Mouse (Mus musculus) embryonic facial prominence, embryonic 14.5 days (tissue): ENCODE measurements around the gene Dnm1. TPM values are rescaled to one million over a fixed set of nuclear protein-coding genes. Genes with fewer than 3 reads are reported as not detected.
A peak's percentile ranks its signal among the peaks of the same experiment; 100 is the strongest.

Experiments
- ATAC-seq: fragments of 200-750 bp; cut with Nextera tagmentation; 2 replicates; pipeline ENCODE4 v1.8.0; 2017; ENCODE audit warnings: low read depth, moderate number of reproducible peaks, moderate TSS enrichment
- DNase-seq: peaks from one replicate; pipeline ENCODE4 v3.0.0-alpha.2; 2015; ENCODE audit warnings: low spot score
- H3K27ac ChIP-seq: fragments of 300-500 bp; sonication (generic); replicated peaks from 2 replicates; pipeline ENCODE4 v1.5.1; 2014; ENCODE audit warnings: low read depth, mild to moderate bottlenecking, low read length, moderate library complexity
- H3K27me3 ChIP-seq: fragments of 300-500 bp; sonication (generic); replicated peaks from 2 replicates; pipeline ENCODE4 v1.6.1; 2014; ENCODE audit warnings: low read length; ENCODE audit not compliant: control insufficient read depth, insufficient read depth
- H3K36me3 ChIP-seq: fragments of 300-500 bp; sonication (generic); 2 replicates; pipeline ENCODE4 v1.6.1; 2014; ENCODE audit warnings: low read length, mixed read lengths; ENCODE audit not compliant: control insufficient read depth, insufficient read depth
- H3K4me1 ChIP-seq: fragments of 300-500 bp; sonication (generic); 2 replicates; pipeline ENCODE4 v1.6.1; 2014; ENCODE audit warnings: antibody characterized with exemption, low read length; ENCODE audit not compliant: control insufficient read depth, insufficient read depth
- H3K4me2 ChIP-seq: fragments of 300-500 bp; sonication (generic); 2 replicates; pipeline ENCODE4 v1.6.1; 2014; ENCODE audit warnings: low read depth, mild to moderate bottlenecking, low read length, moderate library complexity, mixed read lengths
- H3K4me3 ChIP-seq: fragments of 300-500 bp; sonication (generic); 2 replicates; pipeline ENCODE4 v1.5.1; 2014; ENCODE audit warnings: low read depth, mild to moderate bottlenecking, low read length
- H3K9ac ChIP-seq: fragments of 300-500 bp; sonication (generic); 2 replicates; pipeline ENCODE4 v1.6.1; 2014; ENCODE audit warnings: low read depth, mild to moderate bottlenecking, low read length, moderate library complexity, mixed read lengths
- H3K9me3 ChIP-seq: fragments of 300-500 bp; sonication (generic); 2 replicates; pipeline ENCODE4 v1.6.1; 2016; ENCODE audit warnings: low read length; ENCODE audit not compliant: control insufficient read depth
- WGBS: fragments of 180-500 bp; shearing (Covaris S2); extraction: QIAGEN DNeasy Blood & Tissue Kit; methylation state at CpG from one replicate; pipeline ENCODE4 v1.1.7; 2014; 5-methylcytosine and 5-hydroxymethylcytosine counted together
- polyA plus RNA-seq: library from polyadenylated mRNA; unstranded; fragments of >200 nt; fragmentation: Nextera tagmentation; extraction: Ambion mirVana; gene quantifications from 2 replicates; pipeline ENCODE4 v1.2.1, GENCODE M21; 2014

Gene Dnm1
- polyA plus RNA-seq, 1 experiment from 2014 or later: 34.1 TPM

DNA sequence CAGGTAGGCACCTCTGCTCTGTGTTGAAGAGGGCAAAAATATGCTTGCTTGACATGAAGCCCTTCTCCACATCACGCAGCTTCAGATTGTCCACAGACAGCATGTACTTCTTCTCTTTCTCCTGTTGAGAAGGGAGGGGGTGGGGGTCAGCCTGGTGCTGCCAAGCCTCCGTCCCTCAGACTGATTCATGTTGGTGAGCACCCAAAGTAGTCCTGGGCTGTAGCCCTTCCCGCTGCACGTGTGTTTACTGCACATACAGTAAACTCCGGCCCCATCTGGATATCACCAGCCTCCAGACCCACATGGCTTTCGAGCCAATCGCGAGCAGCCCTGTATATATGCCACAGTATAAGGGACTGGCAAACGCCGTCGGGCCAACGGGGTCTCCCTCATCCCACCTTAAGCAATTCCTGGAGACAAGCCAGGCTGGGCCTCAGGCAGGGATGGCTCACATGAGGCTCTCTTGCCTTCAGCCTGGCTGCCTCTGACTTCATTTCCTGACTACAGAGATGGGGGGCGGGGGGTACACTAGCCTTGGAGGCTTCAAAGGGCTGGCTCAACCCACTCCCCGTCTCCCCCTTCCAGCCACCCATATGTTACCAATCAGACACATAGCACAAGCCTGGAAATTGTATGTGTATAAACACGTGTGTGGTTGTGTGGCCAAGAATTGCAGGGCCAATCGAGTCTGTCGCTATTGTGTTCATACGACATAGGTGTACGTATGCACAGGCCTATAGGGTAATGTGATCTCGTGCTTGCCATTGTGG is 36.1 kb downstream of the Dnm1 start:
- 29% methylated on average over 19 of the region's 20 CpGs for WGBS
- peak; percentile 95 for DNase-seq

DNA sequence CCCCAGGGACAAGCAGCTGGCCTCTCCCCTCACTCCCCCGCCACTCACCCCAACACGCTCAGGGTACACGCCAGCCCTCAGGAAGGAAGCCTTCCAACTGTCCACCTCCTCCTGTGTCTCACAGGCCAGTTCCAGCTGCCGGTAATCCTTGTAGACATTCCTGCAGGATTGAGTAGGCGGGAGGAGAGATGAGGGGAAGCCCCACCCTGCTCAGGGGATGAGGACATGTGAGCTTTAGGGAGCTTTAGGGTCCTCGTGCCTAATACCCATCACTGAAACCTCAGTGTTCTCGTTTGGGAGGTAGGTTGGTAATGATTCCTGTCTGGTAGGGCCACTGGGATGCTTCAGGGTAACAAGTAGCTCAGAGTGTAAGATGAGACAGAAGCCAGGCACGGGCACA is 37.4 kb downstream of the Dnm1 start:
- Histone ChIP-seq H3K4me1 (peaks cover 61% of the 10 kb centered on the region), H3K9ac (peak overlapping the region; percentile 37), H3K4me2 (peak overlapping the region; percentile 85), H3K27me3 (no peaks in the 10 kb centered on the region), H3K9me3 (no peaks in the 10 kb centered on the region), H3K36me3 (peaks cover 20% of the 10 kb centered on the region), H3K27ac (peak overlapping the region; percentile 100), H3K4me3 (no peak overlapping the region)
- 9% methylated on average over 8 of the region's 8 CpGs for WGBS
- DNase-seq: peak; percentile 90
- peak; percentile 0; the same call in 1 of the 2 replicates for ATAC-seq

More for the DNA sequence above, 36.1 kb downstream of the Dnm1 start:
- H3K27ac ChIP-seq: peak overlapping the region; percentile 100
- peak overlapping the region; percentile 49; the same call in 1 of the 2 replicates for H3K4me3 ChIP-seq
- no peaks in the 10 kb centered on the region for H3K9me3 ChIP-seq
- peaks cover 20% of the 10 kb centered on the region for H3K36me3 ChIP-seq
- peak overlapping the region; percentile 85 for H3K4me2 ChIP-seq
- H3K27me3 ChIP-seq: no peaks in the 10 kb centered on the region
- peak; percentile 70 for ATAC-seq
- peak overlapping the region; percentile 78 for H3K9ac ChIP-seq
- H3K4me1 ChIP-seq: peaks cover 49% of the 10 kb centered on the region

DNA sequence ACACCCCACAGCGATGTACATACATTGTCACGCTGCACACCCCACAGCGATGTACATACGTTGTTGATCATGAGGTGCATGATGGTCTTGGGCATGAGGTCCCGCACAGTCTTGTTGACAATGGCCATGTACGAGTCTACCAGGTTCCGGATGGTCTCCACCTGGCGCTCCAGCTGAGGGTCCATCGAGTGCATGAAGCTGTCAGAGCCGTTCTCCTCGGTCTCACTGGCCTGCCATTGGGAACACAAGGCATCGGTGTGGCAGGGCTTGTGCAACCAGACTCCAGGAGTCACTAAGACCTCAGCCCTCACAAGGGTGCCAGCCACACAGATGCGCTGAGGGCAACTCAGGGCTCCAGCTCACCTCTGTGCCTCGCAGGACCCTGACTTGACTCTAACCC is 38.3 kb downstream of the Dnm1 start:
- WGBS: 92% methylated on average over 14 of the region's 14 CpGs
- H3K9ac ChIP-seq: no peak overlapping the region

DNA sequence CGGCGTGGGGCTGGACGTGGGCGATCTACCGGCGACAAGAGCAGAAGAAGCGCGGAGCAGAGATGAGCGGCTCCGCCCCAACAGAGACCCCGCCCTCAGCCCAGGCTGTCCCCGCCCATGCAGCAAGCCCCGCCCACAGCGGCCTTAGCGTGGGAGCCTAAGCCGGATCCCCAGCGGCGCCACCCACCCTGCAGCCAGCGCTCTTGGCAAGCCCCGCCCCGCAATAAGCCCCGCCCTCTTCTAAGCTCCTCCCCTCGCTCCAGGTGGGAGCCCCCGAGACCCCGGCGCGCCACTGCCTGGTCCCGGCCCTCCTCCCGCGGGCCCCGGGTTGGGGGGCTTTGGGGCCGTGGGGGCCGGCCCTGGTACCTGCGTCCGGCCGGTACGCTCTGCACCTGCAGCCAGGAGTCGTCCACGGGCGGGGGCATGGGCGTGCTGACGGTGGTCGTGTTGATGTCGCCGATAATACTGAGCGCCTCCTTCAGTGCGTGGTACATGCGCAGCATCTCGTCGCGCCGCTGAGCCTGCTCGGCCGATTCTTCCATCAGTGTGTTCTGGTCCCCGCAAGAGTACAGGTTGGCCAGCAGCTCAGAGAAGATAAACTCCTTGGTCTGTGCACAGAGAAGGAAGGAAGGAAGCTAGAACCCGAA is 40.7 kb downstream of the Dnm1 start:
- 4% methylated on average over 28 of the region's 56 CpGs for WGBS

More for the DNA sequence above, 38.3 kb downstream of the Dnm1 start:
- Histone ChIP-seq H3K4me3 (no peak overlapping the region), H3K36me3 (peaks cover 19% of the 10 kb centered on the region), H3K27me3 (no peaks in the 10 kb centered on the region), H3K4me1 (peaks cover 60% of the 10 kb centered on the region), H3K4me2 (no peak overlapping the region), H3K27ac (peak overlapping the region; percentile 100), H3K9me3 (no peaks in the 10 kb centered on the region)
- ATAC-seq (no peak), DNase-seq (no peak)

DNA sequence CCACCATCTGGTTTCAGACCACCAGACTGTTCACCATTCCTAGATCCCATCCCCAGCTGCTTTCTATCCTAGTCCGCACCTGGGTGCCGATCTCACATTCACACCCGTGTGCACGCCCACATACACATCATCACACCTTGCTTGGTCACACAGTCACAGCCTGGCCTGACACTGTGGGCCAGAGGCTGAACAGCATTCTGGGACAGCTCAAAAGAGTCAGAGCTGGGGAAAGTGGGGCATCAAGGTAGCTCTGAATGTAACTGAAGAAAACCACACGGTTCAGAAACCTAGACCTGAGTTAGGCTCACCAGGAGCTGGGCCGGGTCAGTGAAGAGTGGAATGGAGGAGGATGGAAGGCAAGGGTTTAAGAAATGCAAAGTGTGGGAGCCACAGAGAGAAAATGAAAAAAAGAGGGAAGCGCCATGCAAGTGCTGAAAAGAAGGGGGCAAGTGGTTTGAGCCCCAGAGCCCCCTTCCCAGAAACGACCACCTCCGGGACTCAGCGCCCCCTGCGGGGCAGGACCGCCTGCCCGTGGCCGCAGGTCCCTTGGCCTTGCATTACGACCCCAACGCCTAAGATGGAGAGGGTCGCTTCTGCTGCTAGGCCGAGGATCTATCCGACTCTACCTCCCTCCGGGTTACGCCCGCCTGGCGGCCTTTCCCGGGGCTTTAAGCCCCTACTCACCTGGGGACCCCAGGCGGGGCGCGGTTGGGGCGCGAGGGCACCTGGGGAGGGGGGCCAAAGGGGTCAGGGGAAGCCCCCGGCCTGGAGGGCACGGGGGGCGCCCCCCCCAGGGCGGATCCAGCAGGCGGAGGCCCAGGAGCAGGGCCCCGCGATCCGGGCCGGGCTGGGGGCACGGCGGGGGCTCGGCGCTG is 41.5 kb downstream of the Dnm1 start:
- Histone ChIP-seq H3K36me3 (peaks cover 50% of the 10 kb centered on the region), H3K27ac (peak overlapping the region; percentile 40), H3K9ac (peak overlapping the region; percentile 74), H3K27me3 (no peaks in the 10 kb centered on the region), H3K9me3 (no peaks in the 10 kb centered on the region), H3K4me3 (peak overlapping the region; percentile 73), H3K4me1 (peaks cover 43% of the 10 kb centered on the region), H3K4me2 (peak overlapping the region; percentile 97)
- ATAC-seq (no peak), DNase-seq (no peak)
- WGBS: 17% methylated on average over 16 of the region's 42 CpGs

More for the DNA sequence above, 40.7 kb downstream of the Dnm1 start:
- Histone ChIP-seq H3K27ac (peak overlapping the region; percentile 60; the same call in 1 of the 2 replicates), H3K9ac (peak overlapping the region; percentile 74), H3K4me2 (peak overlapping the region; percentile 97), H3K4me1 (peaks cover 50% of the 10 kb centered on the region), H3K36me3 (peaks cover 42% of the 10 kb centered on the region), H3K27me3 (no peaks in the 10 kb centered on the region), H3K9me3 (no peaks in the 10 kb centered on the region), H3K4me3 (peak overlapping the region; percentile 73)
- peak; percentile 94 for DNase-seq
- peak; percentile 64 for ATAC-seq

DNA sequence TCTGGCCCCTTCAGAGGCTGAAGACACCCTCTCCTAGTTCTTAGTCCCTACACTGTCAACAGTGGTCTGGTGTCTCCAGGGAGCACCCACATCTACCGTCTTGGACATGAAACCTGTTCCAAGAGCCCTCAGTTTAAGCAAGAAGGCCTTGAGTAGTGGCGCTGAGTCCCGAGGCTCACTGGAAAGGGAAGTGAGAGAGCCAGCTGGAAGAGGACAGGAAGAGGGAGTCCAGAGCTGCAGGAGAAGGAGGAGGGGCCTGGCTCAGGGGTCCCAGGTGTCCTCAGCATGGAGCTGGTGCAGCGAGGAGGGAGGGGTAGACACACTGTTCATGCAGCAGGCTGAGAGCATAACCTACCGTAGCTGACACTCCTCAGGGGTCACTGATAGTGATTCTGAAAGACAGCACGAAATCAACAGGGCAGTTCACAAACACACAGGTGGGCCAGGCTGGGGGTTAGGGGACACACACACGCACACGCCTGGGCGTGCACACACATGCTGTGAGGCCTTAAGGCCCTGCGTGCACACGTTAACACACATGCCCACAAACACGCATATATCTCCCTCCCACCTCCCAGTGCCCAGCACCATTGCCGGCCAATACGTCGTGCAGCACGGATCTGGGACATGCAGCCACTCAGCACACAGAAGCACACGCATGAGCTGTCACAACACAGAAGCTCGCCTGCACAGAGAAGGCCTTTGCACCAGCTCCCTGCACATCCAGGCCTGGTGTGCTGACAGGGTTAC is 42.9 kb downstream of the Dnm1 start:
- Histone ChIP-seq H3K4me1 (peaks cover 30% of the 10 kb centered on the region), H3K9me3 (no peaks in the 10 kb centered on the region), H3K9ac (peak overlapping the region; percentile 32; the same call in 1 of the 2 replicates), H3K27ac (0 out of 2 replicates have a peak overlapping the region, but pooled peaks have one; percentile 10), H3K36me3 (peaks cover 64% of the 10 kb centered on the region), H3K4me3 (no peak overlapping the region), H3K27me3 (no peaks in the 10 kb centered on the region), H3K4me2 (peak overlapping the region; percentile 97)
- WGBS: 81% methylated on average over 18 of the region's 18 CpGs
- DNase-seq (no peak), ATAC-seq (no peak)

DNA sequence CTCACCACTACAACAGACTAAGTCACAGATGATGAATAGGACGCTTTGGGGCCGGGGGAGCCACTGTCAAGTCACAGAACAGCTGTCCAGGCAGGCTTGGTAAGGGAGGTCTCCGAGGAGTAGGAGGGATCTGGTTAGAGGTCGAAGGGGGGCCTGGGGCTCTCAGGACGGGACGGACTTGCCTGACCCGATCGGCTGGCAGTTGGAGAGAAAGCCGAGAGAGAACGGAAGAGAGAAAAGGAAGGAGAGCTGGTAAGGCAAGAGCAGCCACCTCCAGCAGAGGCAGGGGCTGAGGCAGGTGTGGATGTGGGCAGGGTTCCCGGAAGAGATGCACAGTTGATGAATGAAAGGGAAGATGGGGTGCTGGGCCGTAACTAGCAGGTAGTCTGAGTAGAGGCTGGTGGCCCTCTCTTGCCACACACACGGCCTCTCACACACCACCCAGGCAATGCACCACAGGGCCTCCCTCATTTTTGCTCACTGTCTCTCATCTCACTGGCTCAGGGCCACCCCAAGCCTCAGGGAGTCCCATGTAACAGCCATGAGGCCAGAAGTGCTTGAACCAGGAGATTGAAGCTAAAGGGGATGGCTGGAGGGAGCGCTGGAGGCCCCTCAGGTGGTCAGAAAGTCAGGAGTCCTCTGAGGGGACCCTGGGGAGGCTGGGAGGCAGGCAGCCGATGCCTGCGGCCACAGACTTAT is 44.1 kb downstream of the Dnm1 start:
- Histone ChIP-seq H3K4me1 (peaks cover 24% of the 10 kb centered on the region), H3K9me3 (no peaks in the 10 kb centered on the region), H3K9ac (peak overlapping the region; percentile 15; the same call in 1 of the 2 replicates), H3K36me3 (peaks cover 72% of the 10 kb centered on the region), H3K4me2 (no peak overlapping the region), H3K27me3 (no peaks in the 10 kb centered on the region), H3K27ac (no peak overlapping the region), H3K4me3 (no peak overlapping the region)
- WGBS: 79% methylated on average over 16 of the region's 16 CpGs
- ATAC-seq (no peak), DNase-seq (no peak)
